Mouse (Mus musculus) heart, embryonic 15.5 days (tissue): ENCODE measurements around the gene Il9. TPM values are rescaled to one million over a fixed set of nuclear protein-coding genes. Genes with fewer than 3 reads are reported as not detected.

Source experiments
- ATAC-seq: fragments of 200-750 bp; cut with Nextera tagmentation; replicated peaks from 2 replicates; pipeline ENCODE4 v1.8.0; 2017; ENCODE audit warnings: low read depth, moderate TSS enrichment; ENCODE audit not compliant: insufficient number of reproducible peaks, insufficient read depth, low FRiP score
- H3K27ac ChIP-seq: fragments of 300-500 bp; sonication (generic); 2 replicates; pipeline ENCODE4 v1.5.1; 2015; ENCODE audit warnings: mild to moderate bottlenecking, inconsistent platforms
- H3K27me3 ChIP-seq: fragments of 300-500 bp; sonication (generic); 2 replicates; pipeline ENCODE4 v1.6.1; 2015; ENCODE audit warnings: inconsistent platforms
- H3K36me3 ChIP-seq: fragments of 300-500 bp; sonication (generic); 2 replicates; pipeline ENCODE4 v1.6.1; 2015; ENCODE audit warnings: mild to moderate bottlenecking, inconsistent platforms
- H3K4me1 ChIP-seq: fragments of 300-500 bp; sonication (generic); replicated peaks from 2 replicates; pipeline ENCODE4 v1.6.1; 2015; ENCODE audit warnings: inconsistent platforms
- H3K4me2 ChIP-seq: fragments of 300-500 bp; sonication (generic); 2 replicates; pipeline ENCODE4 v1.6.1; 2015; ENCODE audit warnings: inconsistent platforms, mild to moderate bottlenecking, moderate library complexity
- H3K4me3 ChIP-seq: fragments of 300-500 bp; sonication (generic); 2 replicates; pipeline ENCODE4 v1.5.1; 2015; ENCODE audit warnings: mild to moderate bottlenecking, inconsistent platforms
- H3K9ac ChIP-seq: fragments of 300-500 bp; sonication (generic); 2 replicates; pipeline ENCODE4 v1.6.1; 2015; ENCODE audit warnings: mild to moderate bottlenecking, inconsistent platforms
- H3K9me3 ChIP-seq: fragments of 300-500 bp; sonication (generic); replicated peaks from 2 replicates; pipeline ENCODE4 v1.6.1; 2016; ENCODE audit warnings: inconsistent platforms
- WGBS: fragments of 180-500 bp; shearing (Covaris S2); methylation state at CpG from one replicate; pipeline ENCODE4 v1.1.7; 2015; ENCODE audit warnings: mixed read lengths; 5-methylcytosine and 5-hydroxymethylcytosine counted together
- polyA plus RNA-seq: library from polyadenylated mRNA; unstranded; fragments of >200 nt; fragmentation: Nextera tagmentation; extraction: Ambion mirVana; gene quantifications from 2 replicates; pipeline ENCODE4 v1.2.1, GENCODE M21; 2015

Gene Il9
- polyA plus RNA-seq, 1 experiment from 2014 or later = not detected

DNA sequence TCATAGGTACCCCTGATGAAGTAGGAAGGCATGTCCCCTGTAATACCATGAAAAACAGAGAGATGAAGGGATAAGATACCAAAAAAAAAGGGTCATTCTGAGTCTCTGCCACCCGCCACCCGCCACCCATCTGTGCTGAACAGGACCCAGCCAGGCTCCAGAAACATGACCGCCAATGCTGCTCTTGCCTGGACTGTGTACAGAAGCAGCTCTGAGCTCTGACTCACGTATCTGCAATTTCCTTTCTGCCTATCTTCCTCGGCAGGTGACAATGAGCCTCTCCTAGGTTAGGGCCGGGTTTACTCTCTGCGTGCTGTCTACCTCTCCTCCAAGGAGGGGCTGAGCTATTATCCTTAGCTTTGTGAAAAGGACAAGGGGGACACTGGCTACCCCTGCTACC, 38.6 kb downstream of the Il9 start:
- Histone ChIP-seq H3K27me3 (peaks cover 31% of the 10 kb centered on the region), H3K27ac (no peak overlapping the region), H3K9ac (no peak overlapping the region), H3K36me3 (no peaks in the 10 kb centered on the region), H3K4me1 (peaks cover 4% of the 10 kb centered on the region), H3K4me3 (no peak overlapping the region), H3K9me3 (no peaks in the 10 kb centered on the region), H3K4me2 (no peak overlapping the region)
- ATAC-seq = no peak
- 52% methylated on average over 7 of the region's 7 CpGs for WGBS

DNA sequence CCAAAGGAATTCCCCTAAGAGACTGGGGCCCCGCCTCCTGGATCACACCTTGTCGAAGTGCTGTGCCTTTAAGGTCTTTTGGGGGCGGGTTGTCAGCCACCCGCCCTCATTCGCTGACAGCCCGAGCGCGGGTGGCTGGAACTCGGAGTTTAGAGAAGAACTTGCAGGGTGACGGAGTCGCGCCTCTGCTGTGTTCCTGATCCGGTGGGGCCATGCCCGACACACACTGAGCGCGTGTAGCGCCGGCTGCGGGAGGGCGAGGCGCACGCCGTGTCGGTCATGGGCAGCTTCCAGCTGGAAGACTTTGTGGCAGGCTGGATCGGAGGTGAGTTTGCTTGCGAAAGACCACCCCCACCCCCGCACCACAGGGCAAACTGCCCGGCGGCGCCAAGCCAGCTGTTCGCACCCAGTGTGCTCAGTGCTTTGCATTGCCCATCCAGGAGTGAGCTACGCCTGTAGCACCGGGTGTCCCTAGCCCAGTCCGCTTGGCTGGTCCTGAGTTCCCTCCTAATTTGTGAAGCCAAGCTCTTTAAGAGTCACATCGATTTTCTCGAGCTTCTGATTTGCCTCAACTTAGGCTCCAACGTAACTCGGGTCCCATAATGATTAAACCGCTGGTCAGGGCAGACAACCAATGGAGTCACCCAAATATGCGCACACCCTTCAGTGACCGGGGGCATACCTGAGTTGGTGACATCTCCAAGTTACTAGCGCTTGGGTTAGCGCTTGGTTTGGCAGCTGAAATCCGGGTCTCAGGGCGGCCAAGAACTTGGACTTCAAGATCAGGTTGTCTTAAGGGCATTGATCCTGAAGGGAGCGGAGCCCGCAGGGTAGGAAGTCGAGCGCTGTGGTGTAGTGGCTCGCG, 43.6 kb downstream of the Il9 start, which contains the start of gene Slc25a48:
Gene Slc25a48, plus strand, starts transcription at position 145 of the 865 bp plus-strand sequence.
- ATAC-seq = no peak
- H3K4me3 ChIP-seq = peak within 1 kb of the TSS; percentile 42

DNA sequence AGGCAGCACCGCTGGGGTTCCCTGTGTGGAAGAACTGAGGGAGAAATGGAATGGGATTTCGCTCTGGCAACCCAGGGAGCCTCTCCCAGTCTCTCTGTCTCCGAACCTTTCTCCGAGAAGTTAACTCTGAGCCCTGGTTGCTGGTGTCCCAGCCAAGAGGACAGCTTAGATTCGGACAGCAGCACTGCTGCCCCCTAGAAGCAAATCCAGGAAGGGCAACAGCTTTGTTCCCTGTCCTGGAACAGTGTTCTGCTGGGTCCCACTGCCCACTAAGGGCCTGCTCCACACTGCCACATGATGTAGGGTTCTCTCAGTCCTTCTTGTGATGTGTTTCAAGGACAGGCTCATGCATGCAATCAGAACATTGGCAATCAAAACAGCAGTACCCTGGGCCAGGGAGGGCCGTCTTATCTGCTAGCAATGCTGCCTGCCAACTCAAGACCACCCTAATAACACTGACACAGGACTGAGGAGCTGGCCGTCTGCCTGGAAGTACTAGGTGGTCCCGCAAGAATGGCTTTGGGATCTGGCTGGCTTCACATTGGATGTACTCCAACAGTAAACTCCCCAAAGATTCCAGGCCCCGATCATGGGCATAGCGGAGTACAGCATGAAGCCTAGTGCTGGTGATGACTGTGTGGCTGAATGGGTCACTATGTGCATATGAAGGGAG, 46.3 kb downstream of the Il9 start:
- WGBS = 59% methylated on average over 10 of the region's 10 CpGs
- Histone ChIP-seq H3K27ac (no peak overlapping the region), H3K4me3 (no peak overlapping the region), H3K9ac (no peak overlapping the region), H3K4me1 (peaks cover 16% of the 10 kb centered on the region), H3K9me3 (no peaks in the 10 kb centered on the region), H3K27me3 (peaks cover 65% of the 10 kb centered on the region), H3K36me3 (no peaks in the 10 kb centered on the region), H3K4me2 (no peak overlapping the region)
- no peak for ATAC-seq

More for the DNA sequence above, 43.6 kb downstream of the Il9 start, which contains the start of gene Slc25a48:
- no peaks in the 10 kb centered on the region for H3K9me3 ChIP-seq
- peak within 1 kb of the TSS; percentile 80 for H3K4me2 ChIP-seq
- peaks cover 66% of the 10 kb centered on the region for H3K27me3 ChIP-seq
- peaks cover 14% of the 10 kb centered on the region for H3K4me1 ChIP-seq
- WGBS = 3% methylated on average over 51 of the region's 51 CpGs
- H3K36me3 ChIP-seq = no peaks in the 10 kb centered on the region
- H3K9ac ChIP-seq = no peak within 1 kb of the TSS
- H3K27ac ChIP-seq = no peak within 1 kb of the TSS

DNA sequence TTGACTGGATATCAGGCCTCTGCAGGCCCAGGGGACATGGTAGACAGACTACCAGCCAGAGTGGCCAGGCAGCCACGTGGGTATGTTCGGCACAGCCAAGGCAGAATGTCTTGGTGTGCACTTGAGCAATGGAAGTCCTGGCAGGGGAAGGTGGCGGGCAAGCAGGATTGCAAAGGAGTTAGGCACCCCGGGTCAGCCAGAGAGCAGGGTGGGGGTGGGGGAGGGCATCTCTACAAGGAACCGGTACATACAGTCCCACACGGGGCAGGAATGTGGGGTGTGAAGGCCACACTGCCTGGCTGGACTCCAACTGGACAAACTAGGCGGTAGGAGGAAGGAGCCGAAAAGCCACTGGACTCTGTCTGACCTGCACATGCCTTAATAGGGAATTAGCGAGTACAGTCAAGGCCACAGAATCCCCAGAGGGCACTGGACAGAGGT, 47.7 kb downstream of the Il9 start:
- 65% methylated on average over 9 of the region's 9 CpGs for WGBS
- H3K9me3 ChIP-seq = no peaks in the 10 kb centered on the region
- H3K4me3 ChIP-seq = no peak overlapping the region
- H3K9ac ChIP-seq = no peak overlapping the region
- no peak overlapping the region for H3K4me2 ChIP-seq
- peaks cover 16% of the 10 kb centered on the region for H3K4me1 ChIP-seq
- no peaks in the 10 kb centered on the region for H3K36me3 ChIP-seq
- H3K27ac ChIP-seq = no peak overlapping the region
- H3K27me3 ChIP-seq = peaks cover 59% of the 10 kb centered on the region
- ATAC-seq = no peak

DNA sequence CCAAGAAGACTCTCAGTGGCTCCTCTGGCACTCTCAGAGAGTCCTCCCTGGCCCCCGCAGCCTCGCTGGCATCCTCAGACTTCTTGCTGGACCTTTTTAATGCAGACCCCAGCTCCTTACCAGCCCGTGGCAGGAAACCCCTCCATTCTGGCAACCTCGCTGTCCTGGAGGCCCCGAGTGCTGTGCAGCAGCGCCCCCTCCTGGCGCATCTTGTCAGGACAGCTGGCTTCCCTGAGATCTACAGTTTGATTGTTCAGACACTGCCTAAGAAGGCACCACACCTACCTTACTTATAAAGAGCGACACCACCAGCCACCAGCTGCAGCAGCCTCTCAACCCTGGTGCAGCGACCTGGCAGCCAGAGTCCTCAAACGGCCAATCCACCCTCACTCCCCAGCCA, 48.6 kb downstream of the Il9 start:
- H3K4me2 ChIP-seq = no peak overlapping the region
- H3K9me3 ChIP-seq = no peaks in the 10 kb centered on the region
- peaks cover 15% of the 10 kb centered on the region for H3K4me1 ChIP-seq
- no peaks in the 10 kb centered on the region for H3K36me3 ChIP-seq
- no peak for ATAC-seq
- peaks cover 59% of the 10 kb centered on the region for H3K27me3 ChIP-seq
- H3K27ac ChIP-seq = no peak overlapping the region
- no peak overlapping the region for H3K4me3 ChIP-seq
- 16% methylated on average over 10 of the region's 10 CpGs for WGBS
- no peak overlapping the region for H3K9ac ChIP-seq

DNA sequence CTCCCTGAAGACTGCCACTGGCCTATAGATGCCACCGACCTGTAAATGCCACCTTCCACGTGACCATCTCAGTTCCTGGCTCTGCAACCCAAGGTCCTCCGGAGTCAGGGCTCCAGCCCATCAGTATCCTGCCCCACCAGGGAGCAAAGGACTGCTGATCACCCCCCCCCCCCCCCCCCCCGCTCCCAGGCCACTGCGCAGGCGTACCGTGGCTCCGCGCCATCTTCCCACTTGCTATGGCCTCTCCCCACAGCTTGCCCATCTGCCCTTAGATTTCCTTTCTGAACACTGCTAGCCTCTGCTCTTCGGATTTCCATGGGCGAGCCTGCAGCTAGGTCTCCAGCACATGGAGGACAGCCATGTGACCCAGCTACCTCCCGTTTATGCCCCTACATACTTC, 49.5 kb downstream of the Il9 start:
- WGBS = 81% methylated on average over 11 of the region's 12 CpGs
- Histone ChIP-seq H3K4me2 (no peak overlapping the region), H3K27ac (no peak overlapping the region), H3K4me1 (peaks cover 8% of the 10 kb centered on the region), H3K9me3 (no peaks in the 10 kb centered on the region), H3K27me3 (peaks cover 56% of the 10 kb centered on the region), H3K9ac (no peak overlapping the region), H3K36me3 (no peaks in the 10 kb centered on the region), H3K4me3 (no peak overlapping the region)
- no peak for ATAC-seq

Other genes starting within 250 kb of the Il9 start
- gene Neurog1, start 230.1 kb downstream of the Il9 start, polyA plus RNA-seq = not detected in 2 replicates
- gene Cxcl14, start 185.7 kb downstream of the Il9 start, polyA plus RNA-seq = 1.0 and 2.1 TPM in 2 replicates
- not detected in 2 replicates for gene Gm3045, start 55.7 kb downstream of the Il9 start, polyA plus RNA-seq
- 0.04 and 0.05 TPM in 2 replicates for gene Slc25a48, start 43.9 kb downstream of the Il9 start, polyA plus RNA-seq
- 0.92 and 0.99 TPM in 2 replicates for gene Fbxl21, start 40.2 kb upstream of the Il9 start, polyA plus RNA-seq
- gene Lect2, start 66.3 kb upstream of the Il9 start, polyA plus RNA-seq = not detected in 2 replicates
- gene Tgfbi, start 127.3 kb upstream of the Il9 start, polyA plus RNA-seq = 36.9 and 49.0 TPM in 2 replicates
- gene Smad5, start 220.8 kb upstream of the Il9 start, polyA plus RNA-seq = 14.7 and 17.5 TPM in 2 replicates